Mouse (Mus musculus) activated CD4-positive, CD25-positive, alpha-beta regulatory T cell, adult 4 months (primary cell): ENCODE data around the gene Tcp11l2. TPM values are rescaled to one million over a fixed set of nuclear protein-coding genes. Genes with fewer than 3 reads are reported as not detected.

Experiments
- ATAC-seq: one replicate; pipeline ENCODE4 v1.8.0; 2017
- polyA plus RNA-seq, 2 experiments: library from polyadenylated mRNA; unstranded; fragments of 100-300 nt; shearing (Covaris generic); gene quantifications; one replicate each; pipeline ENCODE4 v1.2.1; 2017

The Tcp11l2 gene
- polyA plus RNA-seq, 2 experiments from 2014 or later = 168 to 171 TPM

DNA sequence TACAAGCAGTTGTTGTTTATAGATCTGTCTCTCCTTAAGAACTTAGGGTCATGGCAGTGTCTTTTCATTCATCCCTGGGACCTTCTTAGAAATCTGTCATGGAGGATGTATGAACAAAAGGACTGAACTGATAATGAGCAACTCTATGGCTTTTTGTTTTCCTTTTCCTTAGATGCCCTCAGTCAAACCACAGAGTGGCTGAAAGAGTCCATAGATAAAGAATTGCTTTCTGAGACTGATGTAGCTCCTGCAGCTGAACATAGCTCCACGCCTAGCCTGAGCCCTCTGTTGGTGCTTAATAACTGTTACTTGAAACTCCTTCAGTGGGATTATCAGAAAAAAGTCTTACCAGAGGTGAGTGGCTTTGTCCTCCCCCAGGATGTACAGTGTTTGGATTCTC lies 27.9 kb downstream of the Tcp11l2 start:
- ATAC-seq = no peak

DNA sequence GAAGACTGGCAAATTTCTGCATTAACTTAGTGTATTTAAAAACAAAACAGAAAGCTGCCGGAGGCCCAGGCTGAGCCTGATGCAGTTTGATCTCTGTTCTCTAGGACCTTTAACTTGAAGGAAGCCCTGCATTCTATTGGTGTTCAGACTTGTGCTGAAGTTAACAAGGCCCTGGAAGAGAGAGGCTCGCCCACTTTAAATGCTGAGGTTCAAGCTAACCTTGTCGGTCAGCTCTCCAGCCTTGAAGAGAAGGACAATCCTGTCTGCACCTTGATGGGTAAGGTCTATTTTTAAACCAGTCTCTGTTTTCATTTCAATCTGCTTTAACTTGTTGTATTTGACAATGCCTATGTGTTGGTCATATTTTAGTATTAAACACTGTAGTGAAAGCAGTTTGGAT lies 31.9 kb downstream of the Tcp11l2 start:
- no peak for ATAC-seq

DNA sequence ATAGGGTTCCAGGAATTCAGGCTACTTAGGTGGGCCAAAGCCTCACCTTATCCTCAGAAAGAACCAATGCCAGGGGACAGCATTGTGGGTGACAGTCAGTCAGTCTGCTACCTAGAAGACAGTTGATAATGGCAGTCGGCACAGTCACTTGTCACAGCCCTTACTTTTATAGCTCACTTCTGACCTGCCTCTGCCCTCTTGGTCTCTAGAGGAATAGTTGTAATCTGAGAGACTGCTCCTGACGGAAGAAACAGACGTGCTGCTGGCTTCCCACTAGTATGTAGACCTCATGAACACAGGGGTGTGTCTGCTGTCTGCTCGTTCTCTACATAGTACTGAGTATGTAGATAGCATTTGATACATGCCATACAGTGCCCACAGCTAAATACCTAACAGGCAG lies 33.9 kb downstream of the Tcp11l2 start:
- no peak for ATAC-seq

DNA sequence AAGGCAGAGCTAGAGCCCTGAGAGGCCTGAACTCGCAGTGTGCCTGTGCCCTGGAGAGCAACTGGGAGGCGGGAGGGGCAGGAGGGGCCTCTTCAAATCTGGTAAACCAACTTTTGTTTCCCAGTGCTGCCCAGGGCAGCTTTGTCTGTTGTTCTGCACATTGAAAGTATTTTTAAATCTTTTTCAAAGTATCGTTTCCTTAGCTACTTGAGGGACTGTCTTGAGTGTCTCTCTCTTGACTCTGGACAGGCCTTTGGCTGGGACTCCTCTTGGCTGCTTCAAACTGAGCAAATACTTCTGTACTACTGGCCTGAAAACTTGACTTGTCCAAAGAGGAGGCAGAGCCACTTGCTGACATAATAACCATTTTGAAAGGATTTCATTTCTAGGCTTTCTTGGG lies 34.4 kb downstream of the Tcp11l2 start:
- ATAC-seq = no peak

DNA sequence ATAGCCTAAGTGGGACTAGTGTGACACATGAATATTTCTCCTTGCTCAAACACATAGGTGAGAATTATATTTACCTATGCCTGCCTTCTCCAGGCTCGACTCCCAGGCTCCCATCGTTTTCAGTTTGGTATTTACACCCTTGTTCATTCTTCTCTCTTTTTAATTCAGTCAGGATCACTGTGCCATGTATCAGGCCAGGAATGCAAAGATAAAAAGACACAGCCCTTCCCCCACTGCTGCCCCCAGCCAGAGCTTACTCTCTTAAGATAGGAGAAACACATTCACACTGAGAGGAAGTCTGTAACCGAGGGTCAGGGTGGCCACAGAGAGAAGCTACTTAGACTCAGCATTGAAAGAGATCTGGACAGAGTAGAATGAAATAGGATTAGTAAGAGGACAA lies 35.2 kb downstream of the Tcp11l2 start:
- no peak for ATAC-seq

DNA sequence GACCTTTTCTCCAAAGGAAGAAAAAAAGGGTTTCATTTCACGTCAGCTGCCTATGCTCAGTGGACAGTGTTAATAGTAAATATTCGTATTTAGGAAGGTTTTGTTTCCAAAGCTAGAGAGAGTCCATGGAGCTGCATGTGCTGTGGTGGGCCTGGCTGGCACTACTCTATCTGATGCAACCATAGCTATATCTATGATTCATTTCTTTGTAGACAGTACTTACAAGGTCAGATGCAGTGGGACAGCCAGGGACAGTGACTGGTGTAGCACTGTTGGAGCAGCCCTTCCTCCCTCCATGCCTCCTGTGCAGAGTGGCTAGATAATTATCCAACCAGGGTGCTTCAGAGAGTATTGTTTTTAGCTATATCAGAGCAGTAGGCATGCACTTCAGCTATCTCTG lies 35.9 kb downstream of the Tcp11l2 start:
- no peak for ATAC-seq

DNA sequence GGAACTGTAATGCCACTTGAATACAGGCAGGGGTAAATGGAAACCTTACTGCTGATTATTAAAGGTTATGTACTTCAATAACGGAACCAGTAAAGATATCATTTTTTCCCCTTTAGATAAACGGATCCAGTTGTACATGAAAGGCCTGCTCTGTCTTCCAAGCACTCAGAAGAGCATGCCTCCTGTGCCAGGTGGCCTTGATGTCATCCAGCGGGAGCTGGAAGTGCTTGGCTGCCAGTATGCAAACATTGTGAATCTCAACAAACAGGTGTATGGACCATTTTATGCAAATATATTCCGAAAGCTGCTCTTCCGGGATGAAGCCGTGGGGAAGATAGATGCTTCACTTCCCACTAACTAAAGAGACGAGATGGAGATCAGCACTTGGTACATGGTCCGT lies 36.9 kb downstream of the Tcp11l2 start:
- no peak for ATAC-seq

DNA sequence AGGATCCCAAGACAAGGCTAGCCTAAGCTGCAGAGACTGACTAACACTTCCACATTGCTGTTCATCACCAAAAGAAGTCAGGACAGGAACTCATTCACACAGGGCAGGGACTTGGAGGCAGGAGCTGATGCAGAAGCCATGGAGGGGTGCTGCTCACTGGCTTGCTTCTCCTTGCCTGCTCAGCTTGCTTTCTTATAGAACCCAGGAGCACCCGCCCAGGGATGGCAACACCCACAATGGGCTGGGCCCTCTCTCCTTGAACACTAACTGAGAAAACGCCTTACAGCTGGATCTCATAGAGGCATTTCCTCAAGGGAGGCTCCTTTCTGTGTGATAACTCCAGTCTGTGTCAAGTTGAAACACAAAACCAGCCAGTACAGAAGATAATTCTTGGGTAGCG lies 38.6 kb downstream of the Tcp11l2 start:
- no peak for ATAC-seq

DNA sequence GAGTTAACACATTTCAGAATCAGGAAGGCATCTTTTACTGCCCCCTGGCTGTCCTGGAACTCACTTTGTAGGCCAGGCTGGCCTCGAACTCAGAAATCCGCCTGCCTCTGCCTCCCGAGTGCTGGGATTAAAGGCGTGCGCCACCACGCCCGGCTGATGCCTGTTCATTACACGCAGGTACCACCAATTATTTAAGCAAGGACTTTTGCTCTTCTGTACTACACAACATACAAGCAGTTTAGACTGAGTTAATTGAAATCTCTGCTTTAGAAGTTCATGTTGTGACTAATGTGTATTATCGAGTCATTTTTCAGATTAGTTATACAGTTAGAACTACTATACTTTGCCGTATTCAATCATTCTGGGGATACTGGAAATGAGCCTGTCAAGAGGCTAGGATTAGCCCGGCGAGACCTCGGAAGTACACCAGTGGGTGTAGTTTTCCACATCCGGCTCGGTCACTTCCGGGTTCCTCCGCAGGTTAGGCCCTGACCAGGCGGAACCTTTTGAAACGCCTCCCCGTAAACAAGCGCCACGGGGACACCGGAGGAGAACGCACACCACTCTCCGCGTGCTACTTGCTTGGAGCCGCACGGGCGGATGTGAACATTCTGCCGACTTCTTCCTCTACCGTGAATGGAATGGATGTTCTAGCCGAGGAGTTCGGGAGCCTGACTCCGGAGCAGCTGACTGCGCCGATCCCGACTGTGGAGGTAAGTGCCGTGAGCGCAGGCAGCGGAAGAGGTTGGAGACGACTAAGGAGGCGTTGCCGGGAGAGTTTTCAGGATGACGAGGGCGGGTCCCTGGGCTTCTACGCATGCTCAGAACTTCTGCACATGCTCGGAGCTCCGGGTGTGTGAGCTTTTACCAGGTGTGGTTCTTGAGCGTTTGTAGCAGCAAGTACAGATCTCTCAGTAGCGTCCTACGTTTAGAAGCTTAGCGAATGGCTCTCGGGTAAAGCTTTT lies 45.7 kb downstream of the Tcp11l2 start, which contains the start of gene Polr3b:
Polr3b (plus strand) TSS at position 467 of the 965 bp plus-strand sequence.
- ATAC-seq = peak; percentile 92

DNA sequence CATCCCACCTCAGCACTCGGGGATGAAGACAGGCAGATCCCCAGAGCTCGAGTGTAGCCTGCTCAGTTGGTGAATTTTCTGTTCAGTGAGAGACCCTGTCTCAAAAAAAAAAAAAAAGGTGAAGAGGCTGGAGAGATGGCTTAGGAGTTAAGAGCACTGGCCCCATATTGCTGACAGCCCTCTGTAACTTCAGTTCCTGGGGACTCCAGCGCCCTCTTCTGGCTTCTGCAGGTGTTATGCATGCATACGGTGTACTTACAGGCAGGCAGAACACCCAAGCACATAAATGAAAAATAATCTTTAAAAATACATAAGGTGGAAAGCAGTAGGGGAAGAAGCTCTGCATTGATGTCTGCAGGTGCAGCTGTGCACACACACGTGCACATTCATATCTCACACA lies 54.8 kb downstream of the Tcp11l2 start:
- ATAC-seq = peak; percentile 38

DNA sequence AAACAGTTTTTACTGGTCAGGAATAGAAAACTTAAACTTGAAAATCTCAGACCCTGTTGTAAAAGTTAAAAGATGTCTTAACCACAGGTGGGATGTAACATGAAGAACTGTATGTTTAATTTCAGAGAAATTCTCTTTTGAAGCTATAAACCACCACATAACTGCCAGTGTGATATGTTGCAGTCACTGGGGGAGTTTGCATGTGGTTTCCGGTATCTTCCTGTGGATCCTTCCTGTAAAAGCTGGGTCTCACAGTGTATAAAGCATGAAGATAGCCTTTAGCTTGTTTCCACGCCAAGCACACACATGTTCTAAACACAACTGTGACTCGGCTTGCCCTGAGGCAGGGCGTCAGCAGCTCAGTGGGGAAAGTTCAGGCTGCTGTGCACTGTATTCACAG lies 55.6 kb downstream of the Tcp11l2 start:
- peak; percentile 79 for ATAC-seq

DNA sequence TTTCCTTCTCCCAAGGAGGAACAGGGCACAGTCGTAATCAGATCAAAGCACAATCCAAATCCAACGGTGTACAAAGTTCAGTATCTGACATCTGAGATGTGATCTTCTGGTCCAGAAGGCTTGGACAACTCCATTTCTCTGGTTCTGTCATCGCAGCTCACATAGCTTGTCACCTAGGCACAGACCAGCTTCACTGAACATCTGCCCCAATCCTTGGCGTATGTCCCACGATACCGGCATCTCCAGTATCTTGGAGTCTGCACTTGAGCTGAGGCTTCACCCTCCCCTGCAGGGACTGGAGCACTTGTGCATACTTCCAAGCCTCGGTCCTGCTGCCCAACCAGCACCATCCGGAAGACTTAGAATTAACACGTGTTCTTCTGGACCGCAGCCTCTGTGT lies 60.2 kb downstream of the Tcp11l2 start:
- ATAC-seq = no peak

DNA sequence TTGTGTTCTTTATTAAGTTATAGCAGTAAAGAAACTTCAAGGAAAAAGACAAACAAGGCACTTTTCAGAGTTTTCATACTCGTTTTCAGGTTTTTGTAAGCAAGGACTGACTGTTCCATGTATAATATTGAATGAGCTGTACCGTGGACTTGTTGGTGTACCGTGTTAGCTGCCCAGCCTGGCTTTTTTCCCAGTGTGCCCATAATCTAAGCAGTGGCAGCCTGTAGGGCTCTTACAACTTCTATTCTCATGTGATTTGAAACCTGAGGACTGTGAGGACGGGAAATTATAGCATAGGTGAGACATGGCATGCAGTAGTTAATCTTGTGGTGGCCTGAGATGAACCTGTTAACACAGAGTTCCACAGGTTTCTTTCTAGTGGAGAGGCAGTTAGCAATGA lies 62.0 kb downstream of the Tcp11l2 start:
- ATAC-seq = no peak

DNA sequence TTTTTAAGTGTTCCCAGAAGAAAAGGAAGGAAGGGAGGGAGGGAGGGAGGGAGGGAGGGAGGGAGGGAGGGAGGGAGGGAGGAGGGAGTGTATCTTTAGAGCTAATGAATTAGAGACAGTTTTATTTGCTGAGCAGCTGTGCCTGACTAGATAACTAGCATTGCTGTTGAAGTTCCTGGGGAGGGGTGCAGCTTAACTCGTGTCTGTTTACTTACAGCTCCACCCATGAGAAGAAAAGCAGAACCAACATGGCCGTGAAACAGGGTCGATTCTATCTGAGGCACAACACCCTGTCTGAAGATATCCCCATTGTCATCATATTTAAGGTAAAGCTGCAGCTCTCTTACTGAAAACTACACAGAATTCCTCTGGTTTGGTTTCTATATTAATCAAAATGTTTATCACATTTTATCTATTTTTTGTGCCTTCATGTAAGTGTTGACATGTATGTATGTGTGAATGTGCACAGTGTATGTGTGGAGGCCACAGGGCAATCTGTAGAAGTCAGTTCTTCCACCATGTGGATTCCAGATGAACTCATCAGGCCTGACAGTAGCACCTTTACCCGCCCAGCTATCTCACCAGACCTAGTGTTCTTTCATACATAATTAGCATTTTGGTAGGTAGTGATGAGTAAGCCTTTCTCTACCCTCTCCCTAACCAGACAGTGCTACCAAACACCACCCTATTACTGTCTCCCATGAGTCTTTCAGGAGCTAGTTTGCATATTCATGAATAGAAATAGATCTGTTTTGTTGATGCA lies 63.3 kb downstream of the Tcp11l2 start:
- ATAC-seq = no peak

DNA sequence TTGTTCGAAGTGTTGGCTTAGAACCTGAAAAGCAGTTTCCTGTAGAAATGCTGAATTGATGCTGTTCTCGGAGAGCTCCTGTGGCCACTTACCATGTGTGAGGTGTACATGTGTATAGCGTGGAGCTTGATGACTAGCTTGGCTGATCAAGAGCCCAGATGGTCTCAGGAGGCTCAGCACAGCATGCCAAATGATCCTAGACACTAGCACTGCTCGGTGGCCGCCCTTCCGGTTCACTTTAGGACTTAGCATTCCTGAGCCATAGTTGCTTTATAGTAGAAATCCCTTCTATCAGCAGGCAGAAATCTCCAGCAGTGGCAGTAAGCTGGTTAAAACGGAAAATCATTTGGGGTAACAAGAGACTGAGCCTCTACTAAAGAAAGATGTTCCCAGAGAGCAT lies 64.4 kb downstream of the Tcp11l2 start:
- ATAC-seq = no peak

DNA sequence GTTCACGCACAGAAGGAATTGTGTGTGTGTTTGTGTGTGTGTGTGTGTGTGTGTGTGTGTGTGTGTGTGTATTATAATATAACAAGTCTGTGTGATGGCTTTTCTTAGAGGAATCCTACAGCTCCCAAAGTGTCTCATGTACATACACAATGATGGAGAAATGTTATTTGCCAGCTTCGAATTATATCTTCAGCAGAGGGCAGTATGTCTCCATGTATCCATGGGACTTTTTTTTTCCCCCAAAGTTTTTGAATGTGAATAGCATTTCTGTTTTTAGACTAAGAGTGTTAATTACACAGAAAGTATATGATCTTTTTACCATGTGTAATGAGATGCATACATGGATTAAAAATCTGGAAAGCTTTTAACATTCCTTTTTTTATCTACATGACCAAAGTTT lies 65.2 kb downstream of the Tcp11l2 start:
- no peak for ATAC-seq

DNA sequence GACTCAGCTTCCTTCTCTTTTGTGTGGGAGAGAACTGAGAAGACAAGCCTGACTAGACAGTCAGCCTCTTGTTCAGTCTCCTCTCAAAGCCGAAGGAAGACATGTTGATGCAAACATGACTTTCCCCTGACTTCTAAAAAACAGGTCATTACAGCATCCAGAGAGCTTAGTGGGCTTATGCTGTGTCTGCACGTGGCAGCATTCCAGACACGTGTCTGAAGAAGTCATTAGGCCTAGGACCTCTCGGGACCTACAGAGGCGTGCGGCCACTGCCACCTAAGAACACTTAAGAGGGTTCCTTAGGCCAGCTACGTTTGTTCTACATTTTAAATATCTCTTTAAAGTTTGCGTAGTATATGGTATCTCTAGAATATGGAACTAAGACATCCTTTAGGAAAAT lies 69.5 kb downstream of the Tcp11l2 start:
- ATAC-seq = no peak

DNA sequence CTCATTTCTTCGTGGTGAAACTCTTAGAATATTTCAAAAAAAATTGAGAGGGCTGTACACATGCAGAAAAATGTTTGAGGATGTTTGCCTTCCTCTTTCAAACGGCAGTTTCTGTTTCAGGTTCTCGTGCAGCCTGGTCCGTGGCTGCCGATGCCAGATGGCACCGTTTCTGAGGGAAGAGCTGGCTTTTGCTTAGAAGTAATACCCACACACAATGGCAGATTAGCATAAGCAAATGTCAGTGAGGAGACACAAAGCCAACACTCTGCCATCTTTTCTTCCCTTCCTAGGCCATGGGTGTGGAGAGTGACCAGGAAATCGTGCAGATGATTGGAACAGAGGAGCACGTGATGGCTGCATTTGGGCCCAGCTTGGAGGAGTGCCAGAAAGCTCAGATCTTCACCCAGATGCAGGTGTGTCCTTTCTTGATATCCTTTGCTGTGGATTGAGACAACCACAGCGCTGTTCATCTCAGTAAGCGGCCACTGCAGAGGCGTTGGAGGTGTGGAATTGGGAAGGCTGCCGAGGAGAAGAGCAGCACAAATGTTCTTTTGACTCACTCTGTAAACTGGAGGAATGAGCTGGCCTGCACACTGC lies 70.2 kb downstream of the Tcp11l2 start:
- ATAC-seq = peak; percentile 76

DNA sequence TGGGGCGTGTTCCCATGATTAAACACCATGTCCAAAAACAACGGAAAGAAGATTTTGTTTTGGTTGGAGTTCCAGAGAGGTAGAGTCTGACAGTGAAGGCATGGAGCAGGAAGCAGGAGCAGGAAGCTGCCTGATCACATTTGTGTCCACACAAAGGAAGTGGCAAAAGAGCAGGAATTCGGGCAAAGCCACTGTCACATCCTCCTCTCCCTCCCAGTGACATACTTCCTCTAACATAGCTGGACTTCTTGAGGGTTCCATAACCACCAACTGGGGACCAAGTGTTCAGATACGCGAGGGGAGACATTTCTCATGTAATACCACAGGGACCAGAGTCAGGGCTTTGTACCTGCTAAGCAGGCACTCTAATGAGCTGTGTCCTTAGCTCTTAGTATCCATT lies 70.8 kb downstream of the Tcp11l2 start:
- no peak for ATAC-seq

DNA sequence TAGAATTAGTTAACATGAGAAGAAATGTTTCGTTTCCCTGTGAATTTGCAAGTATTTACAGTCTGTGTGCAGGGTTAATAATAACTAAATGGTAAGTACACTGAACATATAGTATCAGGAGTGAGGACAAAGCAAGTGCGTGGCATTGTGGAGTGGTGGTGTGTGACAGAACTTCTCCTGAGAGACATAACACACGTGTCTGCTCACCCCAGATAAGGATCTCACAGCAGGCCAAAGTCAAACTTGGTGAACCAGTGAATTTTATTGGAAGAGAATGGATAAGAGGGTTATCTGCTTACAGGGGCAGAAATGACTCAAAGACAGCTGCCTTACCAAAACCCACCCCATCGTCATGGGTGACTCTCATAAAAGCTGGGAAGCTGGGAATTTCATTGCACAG lies 72.5 kb downstream of the Tcp11l2 start:
- no peak for ATAC-seq

DNA sequence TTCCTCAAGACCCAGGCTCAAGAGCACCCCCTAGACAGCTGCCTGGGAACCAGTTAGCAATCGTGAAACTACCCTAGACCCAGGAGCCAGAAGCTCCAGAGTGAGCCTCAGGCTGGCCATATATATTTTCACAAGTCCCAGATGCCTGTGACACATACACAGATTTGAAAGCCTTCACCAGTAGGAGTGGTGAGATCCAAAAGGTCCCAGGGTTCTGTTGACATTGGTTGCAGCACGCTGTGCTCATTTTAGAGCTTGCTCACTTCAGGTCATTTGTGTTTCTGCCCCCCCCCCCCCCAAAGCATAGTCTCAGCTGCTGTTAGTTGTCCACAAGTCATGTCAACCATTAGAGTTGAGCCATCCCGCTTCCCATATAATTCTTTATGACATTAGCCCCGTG lies 77.6 kb downstream of the Tcp11l2 start:
- no peak for ATAC-seq

DNA sequence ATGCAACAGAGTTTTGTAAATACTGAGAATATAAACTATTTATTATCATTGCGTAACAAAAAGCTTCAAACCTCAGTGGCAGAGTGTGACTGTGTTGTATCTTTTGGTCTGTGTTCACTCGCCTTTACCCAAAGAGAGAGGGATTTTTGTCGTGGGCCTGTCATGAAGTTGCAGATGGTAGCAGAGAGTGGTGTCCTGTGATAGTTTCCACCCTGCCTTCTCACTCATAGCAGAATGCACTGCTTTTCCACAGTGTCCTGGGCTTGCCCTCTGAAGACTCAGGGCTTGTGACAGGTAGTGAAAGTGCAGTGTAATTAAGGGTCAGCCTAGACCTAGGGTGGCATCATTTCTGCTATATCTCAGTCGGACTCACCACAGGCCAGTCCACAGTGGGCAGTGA lies 78.3 kb downstream of the Tcp11l2 start:
- ATAC-seq = no peak

DNA sequence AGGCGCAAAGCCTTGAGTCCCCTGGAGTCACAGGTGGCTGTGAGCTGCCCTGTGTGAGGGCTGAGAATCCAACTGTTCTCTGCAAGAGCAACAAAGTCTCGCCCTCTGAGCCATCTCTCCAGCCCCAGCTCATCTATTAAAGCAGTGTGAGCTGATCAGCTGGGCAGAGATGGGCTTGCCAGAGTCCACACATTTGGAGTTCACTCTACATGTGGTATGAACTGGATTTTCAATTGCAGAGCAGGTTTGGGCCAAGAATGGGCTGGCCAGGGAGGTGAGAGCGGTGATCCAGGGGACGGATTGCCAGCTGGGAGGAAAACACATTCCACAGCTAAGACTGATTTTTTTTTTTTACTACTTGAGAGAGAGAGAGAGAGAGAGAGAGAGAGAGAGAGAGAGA lies 80.2 kb downstream of the Tcp11l2 start:
- ATAC-seq = no peak
